Mouse (Mus musculus) ES-Bruce4 (cell line): ENCODE data around the gene Lsg1.

ENCODE experiments used
- CTCF ChIP-seq: IDR thresholded peaks from one replicate; pipeline ENCODE4 v1.8.1; 2011; ENCODE audit warnings: low read depth, low read length
- POLR2A ChIP-seq: IDR thresholded peaks from one replicate; pipeline ENCODE4 v1.8.1; 2011; ENCODE audit warnings: low read length; ENCODE audit not compliant: insufficient read depth

DNA sequence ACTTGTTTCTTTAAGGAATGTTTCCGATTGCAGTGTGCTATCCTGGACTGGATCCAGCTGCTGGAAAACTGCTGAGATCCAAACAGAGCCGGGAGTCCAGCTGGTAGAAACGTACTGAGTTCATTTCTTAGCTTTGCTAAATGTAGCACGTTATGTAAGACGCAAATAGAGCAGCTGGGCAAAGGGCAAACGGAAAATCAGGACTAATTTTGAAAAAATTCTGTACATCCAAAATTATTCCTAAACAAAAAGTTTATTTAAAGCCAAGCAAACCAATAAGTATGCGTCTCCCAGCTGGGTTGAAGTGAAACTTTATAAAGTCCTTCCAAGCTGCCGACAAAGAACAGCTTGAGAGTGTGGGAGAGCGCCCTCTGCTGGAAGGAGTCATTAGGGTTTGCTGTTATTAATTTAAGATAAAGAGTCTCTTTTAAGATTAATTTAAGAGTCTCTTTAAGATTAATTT, 67.0 kb downstream of the Lsg1 start:
- TF ChIP-seq CTCF (peak; percentile 53), POLR2A (no peak)
